Mouse (Mus musculus): ENCODE data around the gene Krtap5-4. TPM values are rescaled to one million over a fixed set of nuclear protein-coding genes. Genes with fewer than 3 reads are reported as not detected.
"Not testable (repeated sequence)": the region's sequence is repeated elsewhere in the genome, so short reads cannot be mapped to it uniquely, and the experiment has no call there.

Gene Krtap5-4
- total RNA-seq (2021), result not detected
- long read RNA-seq, experiment 1, result 0 reads
- long read RNA-seq, experiment 2, result 0 reads

GRCm38 (mm10) chr7:142303249-142303648 is at the start of gene Krtap5-4:
TSS of gene Krtap5-4 (plus strand) at chr7:142303549.
- DNase-seq (ENCODE audit: low spot score in 2 of 2), result no peak

- peak in 1 of 2 experiments; percentile 18 for DNase-seq (ENCODE audit: low spot score in 2 of 2)
Measured at GRCm38 (mm10) chr7:142255517-142255916, 47.8 kb upstream of the Krtap5-4 start.

- not testable (repeated sequence) for DNase-seq (ENCODE audit: low spot score in 2 of 2)
Measured at GRCm38 (mm10) chr7:142258254-142258653, 45.1 kb upstream of the Krtap5-4 start, which contains the start of gene Gm2431. TSS of gene Gm2431 (minus strand) at chr7:142258354.

- not testable (repeated sequence) for DNase-seq (ENCODE audit: low spot score in 2 of 2)
Measured at GRCm38 (mm10) chr7:142274263-142274662, 29.1 kb upstream of the Krtap5-4 start, which contains the start of gene Gm4559. TSS of gene Gm4559 (minus strand) at chr7:142274363.

DNA sequence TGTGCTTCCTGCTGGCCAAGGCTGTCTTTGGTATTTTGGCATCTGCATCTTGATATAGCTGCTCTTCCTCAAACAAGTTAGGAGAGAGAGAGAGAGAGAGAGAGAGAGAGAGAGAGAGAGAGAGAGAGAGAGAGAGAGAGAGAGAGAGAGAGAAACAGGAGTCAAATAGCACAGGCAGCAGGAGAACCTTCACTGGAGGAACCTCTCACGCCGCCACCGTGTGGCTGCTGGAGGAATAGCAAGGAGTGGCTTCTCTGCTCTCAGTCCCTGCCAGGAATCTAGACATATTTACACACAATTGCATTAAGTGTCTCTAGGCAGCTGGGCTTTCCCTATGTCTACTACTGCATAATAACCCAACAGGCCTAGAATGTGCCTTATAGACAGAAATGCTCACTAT is 25.2 kb upstream of the Krtap5-4 start:
- peak; percentile 52 to 64 for DNase-seq (ENCODE audit: low spot score in 2 of 2)

- not testable (repeated sequence) for DNase-seq (ENCODE audit: low spot score in 2 of 2)
Measured at GRCm38 (mm10) chr7:142279291-142279690, 24.1 kb upstream of the Krtap5-4 start.

GRCm38 (mm10) chr7:142282847-142283246 is 20.5 kb upstream of the Krtap5-4 start:
- DNase-seq (ENCODE audit: low spot score in 2 of 2), result not testable (repeated sequence)

- DNase-seq (ENCODE audit: low spot score in 2 of 2), result peak; percentile 25 to 67
Measured at GRCm38 (mm10) chr7:142284023-142284591, 19.2 kb upstream of the Krtap5-4 start.

- peak; percentile 82 to 92 for DNase-seq (ENCODE audit: low spot score in 2 of 2)
Measured at GRCm38 (mm10) chr7:142284615-142285080, 18.7 kb upstream of the Krtap5-4 start.

DNA sequence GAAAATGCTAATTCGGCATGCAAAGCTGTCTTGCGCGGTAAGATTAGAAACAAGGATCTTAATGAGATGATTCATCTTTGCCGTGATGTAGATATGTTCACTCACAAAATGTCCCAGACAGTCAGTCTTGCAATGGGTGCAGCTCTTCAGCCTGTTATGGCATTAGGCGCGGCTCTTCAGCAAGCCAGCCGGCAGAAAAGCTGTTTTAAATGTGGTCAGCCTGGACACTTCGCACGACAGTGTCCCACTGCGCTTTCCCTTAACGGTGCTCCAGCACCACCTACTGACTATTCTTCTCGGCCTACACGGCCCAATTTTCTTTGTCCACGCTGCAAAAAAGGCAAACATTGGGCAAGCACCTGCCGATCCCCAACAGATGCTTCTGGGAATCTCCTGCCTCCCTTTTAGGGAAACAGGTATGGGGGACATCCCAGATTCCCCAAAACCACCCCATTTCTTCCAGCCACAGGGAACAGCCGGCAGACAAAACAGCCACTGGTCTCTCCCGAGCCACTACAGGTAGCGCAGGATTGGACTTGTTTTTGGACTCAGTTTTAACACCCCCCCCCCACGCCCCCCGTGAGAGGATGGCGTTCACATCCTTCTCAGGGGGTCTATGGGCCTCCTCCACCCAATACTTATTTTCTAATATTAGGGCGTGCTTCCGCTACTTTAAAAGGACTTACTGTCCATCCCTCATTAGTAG is 18.1 kb upstream of the Krtap5-4 start:
- DNase-seq (ENCODE audit: low spot score in 2 of 2), result no peak

- not testable (repeated sequence) for DNase-seq (ENCODE audit: low spot score in 2 of 2)
Measured at GRCm38 (mm10) chr7:142285910-142286612, 17.3 kb upstream of the Krtap5-4 start.

DNA sequence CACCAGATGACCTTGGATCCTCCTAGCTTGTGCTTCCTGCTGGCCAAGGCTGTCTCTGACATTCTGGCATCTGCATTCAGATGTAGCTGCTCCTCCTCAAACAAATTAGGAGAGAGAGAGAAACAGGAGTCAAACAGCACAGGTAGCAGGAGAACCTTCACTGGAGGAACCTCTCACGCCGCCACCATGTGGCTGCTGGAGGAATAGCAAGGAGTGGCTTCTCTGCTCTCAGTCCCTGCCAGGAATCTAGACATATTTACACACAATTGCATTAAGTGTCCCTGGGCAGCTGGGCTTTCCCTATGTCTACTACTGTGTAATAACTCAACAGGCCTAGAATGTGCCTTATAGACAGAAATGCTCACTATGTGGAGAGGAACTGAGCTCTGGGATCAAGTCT is 9.5 kb upstream of the Krtap5-4 start:
- not testable (repeated sequence) for DNase-seq (ENCODE audit: low spot score in 2 of 2)

GRCm38 (mm10) chr7:142295418-142295817 is 7.9 kb upstream of the Krtap5-4 start:
- DNase-seq (ENCODE audit: low spot score in 2 of 2), result no peak

- not testable (repeated sequence) for DNase-seq (ENCODE audit: low spot score in 2 of 2)
Measured at GRCm38 (mm10) chr7:142296108-142296507, 7.2 kb upstream of the Krtap5-4 start.

GRCm38 (mm10) chr7:142297018-142297417 is 6.3 kb upstream of the Krtap5-4 start, which contains the start of gene Krtap5-1:
TSS of gene Krtap5-1 (minus strand) at chr7:142297118.
- not testable (repeated sequence) for DNase-seq (ENCODE audit: low spot score in 2 of 2)

DNA sequence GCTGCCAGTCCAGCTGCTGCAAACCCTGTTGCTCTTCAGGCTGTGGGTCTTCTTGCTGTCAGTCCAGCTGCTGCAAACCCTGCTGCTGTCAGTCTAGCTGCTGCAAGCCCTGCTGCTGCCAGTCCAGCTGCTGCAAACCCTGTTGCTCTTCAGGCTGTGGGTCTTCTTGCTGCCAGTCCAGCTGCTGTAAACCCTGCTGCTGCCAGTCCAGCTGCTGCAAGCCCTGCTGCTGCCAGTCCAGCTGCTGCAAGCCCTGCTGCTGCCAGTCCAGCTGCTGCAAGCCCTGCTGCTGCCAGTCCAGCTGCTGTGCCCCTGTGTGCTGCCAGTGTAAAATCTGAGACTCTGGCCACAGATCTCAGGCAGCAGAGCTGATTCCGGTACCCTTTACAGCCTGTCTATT is 580 bp downstream of the Krtap5-4 start:
- DNase-seq (ENCODE audit: low spot score in 2 of 2), result not testable (repeated sequence)

GRCm38 (mm10) chr7:142314600-142315285 is 11.4 kb downstream of the Krtap5-4 start:
- DNase-seq (ENCODE audit: low spot score in 2 of 2), result no peak

DNA sequence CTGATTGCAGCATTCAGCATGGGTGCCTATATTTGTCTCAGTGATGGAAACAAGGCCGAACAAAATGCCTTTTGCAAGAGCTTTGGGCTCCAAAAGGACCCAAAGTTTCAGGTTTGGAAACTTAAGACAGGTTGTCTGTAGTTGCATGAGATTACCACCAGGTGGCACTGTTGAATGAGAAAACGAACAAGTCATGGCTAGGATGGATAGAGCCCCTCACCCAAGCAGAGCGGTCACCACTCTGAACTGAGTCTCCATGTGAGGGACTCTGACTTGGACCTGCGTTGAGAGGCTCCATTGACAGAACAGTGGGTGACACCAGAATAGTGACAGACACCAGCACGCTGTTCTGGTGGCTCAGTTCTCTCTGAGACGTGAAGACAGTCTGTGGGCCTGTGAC is 13.2 kb downstream of the Krtap5-4 start:
- DNase-seq (ENCODE audit: low spot score in 2 of 2), result no peak

GRCm38 (mm10) chr7:142317216-142317615 is 13.9 kb downstream of the Krtap5-4 start:
- no peak for DNase-seq (ENCODE audit: low spot score in 2 of 2)

DNA sequence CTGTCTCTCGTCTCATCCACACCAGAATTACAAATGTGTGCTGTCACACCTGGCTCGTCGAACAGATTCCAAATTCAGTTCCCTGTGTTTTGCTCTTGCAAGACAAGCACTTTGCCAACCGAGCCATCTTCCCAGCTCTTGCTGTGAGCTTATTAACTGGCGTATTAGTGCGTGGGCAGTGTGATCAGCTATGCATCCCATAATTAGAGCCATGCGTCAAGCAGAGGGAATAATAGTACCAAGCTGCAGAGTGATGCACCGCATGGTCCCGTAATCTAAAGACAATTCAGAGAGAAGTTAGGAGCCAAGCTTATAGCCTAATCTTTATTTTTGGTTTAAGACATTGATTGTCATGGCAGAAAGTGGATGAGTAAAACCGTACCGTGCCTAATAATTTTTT is 15.8 kb downstream of the Krtap5-4 start:
- DNase-seq (ENCODE audit: low spot score in 2 of 2), result no peak

DNA sequence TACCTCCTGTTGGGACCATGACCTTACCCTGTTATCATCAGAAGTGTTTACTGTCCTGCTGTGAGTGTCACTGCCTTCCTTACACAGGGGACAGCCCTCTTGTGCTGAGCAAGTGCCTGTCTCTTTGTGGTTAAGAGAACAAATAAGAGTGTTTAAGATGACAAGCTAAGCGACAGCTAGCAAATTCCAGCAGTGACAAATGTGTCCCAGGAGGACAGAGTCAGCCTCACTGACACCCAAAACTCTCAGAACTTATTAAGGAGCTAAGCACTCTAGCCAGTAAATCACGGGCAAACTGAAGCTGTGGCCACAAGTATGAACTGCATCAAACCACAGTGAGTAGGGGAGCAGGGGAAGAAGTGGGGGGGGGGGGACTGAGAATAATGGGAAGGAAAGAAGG is 17.6 kb downstream of the Krtap5-4 start:
- DNase-seq (ENCODE audit: low spot score in 2 of 2), result no peak
